Mouse (Mus musculus): ENCODE measurements around the gene Fgfr2. TPM values are rescaled to one million over a fixed set of nuclear protein-coding genes. Genes with fewer than 3 reads are reported as not detected.

Fgfr2 gene
- polyA plus RNA-seq, 1 experiment: 14.7 TPM

- Histone ChIP-seq H3K4me3 (ENCODE audit: low read depth, low read length) (no peak overlapping the region), H3K4me1 (ENCODE audit: control insufficient read depth, insufficient read depth, insufficient read length, low read length) (peaks cover 8% of the 10 kb centered on the region; the same call in 1 of the 2 replicates), H3K27ac (ENCODE audit: insufficient read depth, low read depth, low read length) (no peak overlapping the region), H3K36me3 (ENCODE audit: control insufficient read depth, insufficient read depth, low read length) (peaks cover 2% of the 10 kb centered on the region; the same call in 1 of the 2 replicates), H3K27me3 (ENCODE audit: control insufficient read depth, insufficient read depth, low read length) (no peaks in the 10 kb centered on the region)
- TF ChIP-seq CTCF (IDR thresholded peaks at IDR 0.05; ENCODE audit: extremely low read depth, insufficient read length, insufficient replicate concordance, low read depth, low read length) (no peak), POLR2A (IDR thresholded peaks at IDR 0.05; ENCODE audit: low read depth, low read length) (no peak)
- 14% methylated on average over 9 of the region's 9 CpGs for WGBS
These were observed 2864.3 kb downstream of the Fgfr2 start for GRCm38 (mm10) chr7:130258704-130259295.

- Histone ChIP-seq H3K36me3 (ENCODE audit: control insufficient read depth, insufficient read depth, low read length) (peaks cover 2% of the 10 kb centered on the region; the same call in 1 of the 2 replicates), H3K4me3 (ENCODE audit: low read depth, low read length) (no peak overlapping the region), H3K4me1 (ENCODE audit: control insufficient read depth, insufficient read depth, insufficient read length, low read length) (peaks cover 12% of the 10 kb centered on the region; the same call in 1 of the 2 replicates), H3K27ac (ENCODE audit: insufficient read depth, low read depth, low read length) (no peak overlapping the region), H3K27me3 (ENCODE audit: control insufficient read depth, insufficient read depth, low read length) (no peaks in the 10 kb centered on the region)
- 51% methylated on average over 8 of the region's 8 CpGs for WGBS
- TF ChIP-seq CTCF (IDR thresholded peaks at IDR 0.05; ENCODE audit: extremely low read depth, insufficient read length, insufficient replicate concordance, low read depth, low read length): no peak
- TF ChIP-seq POLR2A (IDR thresholded peaks at IDR 0.05; ENCODE audit: low read depth, low read length): no peak
These were observed 2865.0 kb downstream of the Fgfr2 start for GRCm38 (mm10) chr7:130257991-130258703.

GRCm38 (mm10) chr7:130253264-130253663 lies 2869.9 kb downstream of the Fgfr2 start:
- Histone ChIP-seq H3K4me1 (ENCODE audit: control insufficient read depth, insufficient read depth, insufficient read length, low read length) (peaks cover 7% of the 10 kb centered on the region; the same call in 1 of the 2 replicates), H3K27me3 (ENCODE audit: control insufficient read depth, insufficient read depth, low read length) (no peaks in the 10 kb centered on the region), H3K27ac (ENCODE audit: insufficient read depth, low read depth, low read length) (no peak overlapping the region), H3K36me3 (ENCODE audit: control insufficient read depth, insufficient read depth, low read length) (no peaks in the 10 kb centered on the region), H3K4me3 (ENCODE audit: low read depth, low read length) (no peak overlapping the region)
- no peak for TF ChIP-seq POLR2A (IDR thresholded peaks at IDR 0.05; ENCODE audit: low read depth, low read length)
- WGBS: 35% methylated on average over 4 of the region's 4 CpGs

- H3K4me1 ChIP-seq (ENCODE audit: control insufficient read depth, insufficient read depth, insufficient read length, low read length): peaks cover 6% of the 10 kb centered on the region; the same call in 1 of the 2 replicates
- WGBS: 77% methylated on average over 3 of the region's 3 CpGs
- no peak for TF ChIP-seq CTCF (IDR thresholded peaks at IDR 0.05; ENCODE audit: extremely low read depth, insufficient read length, insufficient replicate concordance, low read depth, low read length)
- TF ChIP-seq POLR2A (IDR thresholded peaks at IDR 0.05; ENCODE audit: low read depth, low read length): no peak
- no peak overlapping the region for H3K27ac ChIP-seq (ENCODE audit: insufficient read depth, low read depth, low read length)
- H3K4me3 ChIP-seq (ENCODE audit: low read depth, low read length): no peak overlapping the region
- no peaks in the 10 kb centered on the region for H3K27me3 ChIP-seq (ENCODE audit: control insufficient read depth, insufficient read depth, low read length)
- no peaks in the 10 kb centered on the region for H3K36me3 ChIP-seq (ENCODE audit: control insufficient read depth, insufficient read depth, low read length)
These were observed 2871.1 kb downstream of the Fgfr2 start for GRCm38 (mm10) chr7:130251936-130252523.

GRCm38 (mm10) chr7:130250994-130251393 lies 2872.2 kb downstream of the Fgfr2 start:
- H3K4me1 ChIP-seq (ENCODE audit: control insufficient read depth, insufficient read depth, insufficient read length, low read length): peaks cover 14% of the 10 kb centered on the region; the same call in 1 of the 2 replicates
- no peak for TF ChIP-seq CTCF (IDR thresholded peaks at IDR 0.05; ENCODE audit: extremely low read depth, insufficient read length, insufficient replicate concordance, low read depth, low read length)
- no peak for TF ChIP-seq POLR2A (IDR thresholded peaks at IDR 0.05; ENCODE audit: low read depth, low read length)
- WGBS: 85% methylated on average over 4 of the region's 4 CpGs
- H3K36me3 ChIP-seq (ENCODE audit: control insufficient read depth, insufficient read depth, low read length): no peaks in the 10 kb centered on the region
- H3K27me3 ChIP-seq (ENCODE audit: control insufficient read depth, insufficient read depth, low read length): no peaks in the 10 kb centered on the region
- no peak overlapping the region for H3K27ac ChIP-seq (ENCODE audit: insufficient read depth, low read depth, low read length)
- no peak overlapping the region for H3K4me3 ChIP-seq (ENCODE audit: low read depth, low read length)

- Histone ChIP-seq H3K27me3 (ENCODE audit: control insufficient read depth, insufficient read depth, low read length) (no peaks in the 10 kb centered on the region), H3K4me3 (ENCODE audit: low read depth, low read length) (no peak overlapping the region), H3K4me1 (ENCODE audit: control insufficient read depth, insufficient read depth, insufficient read length, low read length) (peaks cover 14% of the 10 kb centered on the region; the same call in 1 of the 2 replicates), H3K36me3 (ENCODE audit: control insufficient read depth, insufficient read depth, low read length) (no peaks in the 10 kb centered on the region), H3K27ac (ENCODE audit: insufficient read depth, low read depth, low read length) (no peak overlapping the region)
- TF ChIP-seq POLR2A (IDR thresholded peaks at IDR 0.05; ENCODE audit: low read depth, low read length) (no peak), CTCF (IDR thresholded peaks at IDR 0.05; ENCODE audit: extremely low read depth, insufficient read length, insufficient replicate concordance, low read depth, low read length) (no peak)
- 81% methylated on average over 7 of the region's 7 CpGs for WGBS
These were observed 2874.7 kb downstream of the Fgfr2 start for GRCm38 (mm10) chr7:130248403-130248802.

GRCm38 (mm10) chr7:130247831-130248230 lies 2875.3 kb downstream of the Fgfr2 start:
- H3K36me3 ChIP-seq (ENCODE audit: control insufficient read depth, insufficient read depth, low read length): no peaks in the 10 kb centered on the region
- no peaks in the 10 kb centered on the region for H3K27me3 ChIP-seq (ENCODE audit: control insufficient read depth, insufficient read depth, low read length)
- TF ChIP-seq CTCF (IDR thresholded peaks at IDR 0.05; ENCODE audit: extremely low read depth, insufficient read length, insufficient replicate concordance, low read depth, low read length) (no peak), POLR2A (IDR thresholded peaks at IDR 0.05; ENCODE audit: low read depth, low read length) (no peak)
- H3K27ac ChIP-seq (ENCODE audit: insufficient read depth, low read depth, low read length): no peak overlapping the region
- peaks cover 12% of the 10 kb centered on the region; the same call in 1 of the 2 replicates for H3K4me1 ChIP-seq (ENCODE audit: control insufficient read depth, insufficient read depth, insufficient read length, low read length)
- WGBS: 62% methylated on average over 10 of the region's 10 CpGs
- no peak overlapping the region for H3K4me3 ChIP-seq (ENCODE audit: low read depth, low read length)

Data from small intestine, adult 2 months (tissue).